Mouse (Mus musculus): ENCODE results near the gene Capn1. TPM values are rescaled to one million over a fixed set of nuclear protein-coding genes. Genes with fewer than 3 reads are reported as not detected.
"Not testable (repeated sequence)": the region's sequence is repeated elsewhere in the genome, so short reads cannot be mapped to it uniquely, and the experiment has no call there.

Capn1 gene
- total RNA-seq (2021) (10 to 100 TPM; 34.9 to 42.1 TPM), polyA plus RNA-seq (2012; rRNA removed) (34.8 and 37.9 TPM in 2 replicates)
- long read RNA-seq, partial matches to known transcripts, result 5 of 37 reads
- long read RNA-seq, other reads (novel, unspliced or antisense), result 32 of 37 reads

GRCm38 (mm10) chr19:6015511-6016315 lies at the start of gene Capn1:
Gene Capn1, minus strand, starts transcription at chr19:6015897.
- peak; percentile 86 for DNase-seq

- DNase-seq, result no peak
These were observed 47.4 kb upstream of the Capn1 start for GRCm38 (mm10) chr19:6063081-6063480.

GRCm38 (mm10) chr19:6062418-6062817 lies 46.7 kb upstream of the Capn1 start:
- no peak for DNase-seq

GRCm38 (mm10) chr19:6061641-6062302 lies 46.1 kb upstream of the Capn1 start:
- peak; percentile 60 for DNase-seq

GRCm38 (mm10) chr19:6061021-6061533 lies 45.4 kb upstream of the Capn1 start, which contains the start of gene Znhit2:
Gene Znhit2, plus strand, starts transcription at chr19:6061192.
- DNase-seq, result peak; percentile 96

- DNase-seq, result no peak
These were observed 43.3 kb upstream of the Capn1 start for GRCm38 (mm10) chr19:6058966-6059365.

- DNase-seq, result no peak
These were observed 42.8 kb upstream of the Capn1 start for GRCm38 (mm10) chr19:6058513-6058912.

GRCm38 (mm10) chr19:6057313-6058096 lies 41.8 kb upstream of the Capn1 start, which contains the start of the genes Mrpl49 and Fau:
Gene Mrpl49, minus strand, starts transcription at chr19:6057785.
Gene Fau, plus strand, starts transcription at chr19:6057844.
- DNase-seq, result peak; percentile 99

GRCm38 (mm10) chr19:6056696-6057095 lies 41.0 kb upstream of the Capn1 start:
- DNase-seq, result no peak

- DNase-seq, result no peak
These were observed 38.6 kb upstream of the Capn1 start for GRCm38 (mm10) chr19:6054296-6054695.

GRCm38 (mm10) chr19:6052516-6052915 lies 36.8 kb upstream of the Capn1 start:
- peak; percentile 47 for DNase-seq

- no peak for DNase-seq
These were observed 33.1 kb upstream of the Capn1 start for GRCm38 (mm10) chr19:6048681-6049410.

- no peak for DNase-seq
These were observed 32.1 kb upstream of the Capn1 start for GRCm38 (mm10) chr19:6047899-6048166.

GRCm38 (mm10) chr19:6047154-6047898 lies 31.6 kb upstream of the Capn1 start:
- DNase-seq, result peak; percentile 35

GRCm38 (mm10) chr19:6046294-6047153 lies 30.8 kb upstream of the Capn1 start, which contains the start of gene Syvn1:
Gene Syvn1, plus strand, starts transcription at chr19:6046576.
- DNase-seq, result peak; percentile 95

- no peak for DNase-seq
These were observed 29.9 kb upstream of the Capn1 start for GRCm38 (mm10) chr19:6045366-6046293.

- not testable (repeated sequence) for DNase-seq
These were observed 28.4 kb upstream of the Capn1 start for GRCm38 (mm10) chr19:6044102-6044501.

GRCm38 (mm10) chr19:6042293-6042692 lies 26.6 kb upstream of the Capn1 start:
- DNase-seq, result no peak

Measured in adrenal gland, adult 2 months (tissue).